Mouse (Mus musculus): ENCODE data around the gene Csf2ra. TPM values are rescaled to one million over a fixed set of nuclear protein-coding genes. Genes with fewer than 3 reads are reported as not detected.
A peak's percentile ranks its signal among the peaks of the same experiment; 100 is the strongest.
"Not testable (repeated sequence)": the region's sequence is repeated elsewhere in the genome, so short reads cannot be mapped to it uniquely, and the experiment has no call there.

Csf2ra gene
- 133 and 150 TPM in 2 replicates for polyA plus RNA-seq (2012; rRNA removed)

DNA sequence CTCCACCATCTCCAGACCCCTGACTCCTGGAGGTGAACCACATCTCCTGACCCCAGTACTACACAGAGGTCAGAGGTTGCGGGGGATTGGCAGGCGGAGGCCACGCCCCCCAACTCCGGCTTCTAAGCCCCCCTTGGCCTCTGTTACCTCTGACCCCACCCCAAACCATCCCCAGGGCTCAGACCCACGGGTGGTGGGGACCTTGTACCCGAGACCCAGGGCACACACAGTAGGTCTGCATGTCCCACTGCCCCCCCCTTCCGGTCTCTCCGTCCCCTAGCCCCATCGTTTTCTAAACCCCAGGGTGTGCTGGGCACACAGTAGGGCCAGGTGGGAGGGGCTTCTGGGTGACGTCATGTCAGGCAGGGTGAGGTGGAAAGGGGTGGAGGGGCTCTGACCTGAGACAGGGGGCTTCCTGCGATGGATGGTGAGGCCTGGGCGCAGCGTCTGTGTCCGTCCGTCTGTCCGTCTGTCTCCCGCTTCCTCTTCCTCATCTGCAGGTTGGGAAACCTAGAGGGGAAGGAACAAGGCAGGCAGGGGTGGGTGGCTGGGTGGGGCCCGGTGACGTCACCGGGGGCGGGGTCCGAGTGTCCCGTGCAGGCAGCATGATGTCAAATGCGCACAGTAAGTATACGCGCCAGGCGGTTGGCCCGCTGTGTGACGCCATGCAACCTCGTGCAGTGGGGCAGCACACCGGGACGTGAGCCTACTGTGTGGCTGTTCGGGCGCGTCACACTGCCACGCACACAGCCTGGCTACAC, at the start of gene Csf2ra:
Gene Csf2ra, minus strand, starts transcription at position 489 of the 761 bp plus-strand sequence.
- no peaks in the 10 kb centered on the region for H3K4me1 ChIP-seq (ENCODE audit: control insufficient read depth, insufficient read depth, low read length)
- H3K4me3 ChIP-seq (ENCODE audit: insufficient read depth, low read length) = peak within 1 kb of the TSS; percentile 85
- TF ChIP-seq CTCF (IDR thresholded peaks at IDR 0.05; ENCODE audit: extremely low read depth, insufficient read depth, low read length) (no peak), POLR2A (IDR thresholded peaks at IDR 0.05; ENCODE audit: extremely low read depth, insufficient read depth, low read length) (no peak)
- peak within 1 kb of the TSS; percentile 35; the same call in 1 of the 2 replicates for H3K27ac ChIP-seq (ENCODE audit: insufficient read depth, low read length)

DNA sequence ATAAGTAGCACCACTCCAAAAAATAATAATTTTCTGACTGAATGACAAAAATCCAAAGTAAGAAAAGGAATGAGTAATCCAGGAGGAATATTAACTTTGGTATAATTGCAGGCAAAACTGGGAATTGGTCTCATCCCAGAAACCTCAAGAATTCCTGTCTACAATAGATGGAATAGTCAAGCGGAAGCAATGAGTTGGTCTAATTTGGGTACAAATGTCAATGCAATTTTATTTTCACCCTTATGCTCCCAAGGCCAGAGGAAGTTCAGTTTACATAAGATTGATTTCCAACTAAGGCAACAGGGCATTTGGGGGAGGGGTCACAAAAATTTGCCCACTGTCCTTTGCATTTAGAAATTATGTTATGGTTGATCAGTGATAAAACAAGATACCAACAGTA, 47.2 kb upstream of the Csf2ra start:
- H3K27ac ChIP-seq (ENCODE audit: insufficient read depth, low read length) = no peak overlapping the region
- H3K4me3 ChIP-seq (ENCODE audit: insufficient read depth, low read length) = no peak overlapping the region
- no peaks in the 10 kb centered on the region for H3K4me1 ChIP-seq (ENCODE audit: control insufficient read depth, insufficient read depth, low read length)
- TF ChIP-seq POLR2A (IDR thresholded peaks at IDR 0.05; ENCODE audit: extremely low read depth, insufficient read depth, low read length) = no peak

GRCm38 (mm10) chr19:61269141-61269540, 40.9 kb upstream of the Csf2ra start:
- H3K4me1 ChIP-seq (ENCODE audit: control insufficient read depth, insufficient read depth, low read length); H3K4me3 ChIP-seq (ENCODE audit: insufficient read depth, low read length); H3K27ac ChIP-seq (ENCODE audit: insufficient read depth, low read length): not testable (repeated sequence)

GRCm38 (mm10) chr19:61267141-61267540, 38.9 kb upstream of the Csf2ra start:
- TF ChIP-seq POLR2A (IDR thresholded peaks at IDR 0.05; ENCODE audit: extremely low read depth, insufficient read depth, low read length) (no peak), CTCF (IDR thresholded peaks at IDR 0.05; ENCODE audit: extremely low read depth, insufficient read depth, low read length) (no peak)
- no peak overlapping the region for H3K4me3 ChIP-seq (ENCODE audit: insufficient read depth, low read length)
- no peaks in the 10 kb centered on the region for H3K4me1 ChIP-seq (ENCODE audit: control insufficient read depth, insufficient read depth, low read length)
- no peak overlapping the region for H3K27ac ChIP-seq (ENCODE audit: insufficient read depth, low read length)

- TF ChIP-seq CTCF (IDR thresholded peaks at IDR 0.05; ENCODE audit: extremely low read depth, insufficient read depth, low read length) = no peak
- TF ChIP-seq POLR2A (IDR thresholded peaks at IDR 0.05; ENCODE audit: extremely low read depth, insufficient read depth, low read length) = no peak
- no peak overlapping the region for H3K27ac ChIP-seq (ENCODE audit: insufficient read depth, low read length)
- no peak overlapping the region for H3K4me3 ChIP-seq (ENCODE audit: insufficient read depth, low read length)
- H3K4me1 ChIP-seq (ENCODE audit: control insufficient read depth, insufficient read depth, low read length) = no peaks in the 10 kb centered on the region
These were observed 38.4 kb upstream of the Csf2ra start for GRCm38 (mm10) chr19:61266651-61267050.

DNA sequence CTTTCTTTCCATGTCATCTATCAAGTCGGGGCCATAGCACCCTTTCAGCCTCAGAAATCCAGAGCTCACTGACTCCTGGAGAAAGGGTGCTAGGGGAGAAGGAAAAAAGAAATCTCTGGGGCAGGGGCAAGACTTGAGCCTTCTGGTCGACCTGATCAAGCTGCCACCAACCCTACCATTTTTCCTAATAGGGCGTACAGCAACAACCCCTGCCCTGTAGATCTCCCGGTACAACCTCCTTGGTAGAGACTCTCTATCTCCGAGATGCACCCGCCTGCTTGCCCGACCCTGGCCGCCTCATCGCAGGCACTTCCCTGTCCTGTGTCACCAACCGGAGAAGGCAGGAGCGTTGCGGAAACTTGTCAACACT, 38.0 kb upstream of the Csf2ra start:
- no peak for TF ChIP-seq POLR2A (IDR thresholded peaks at IDR 0.05; ENCODE audit: extremely low read depth, insufficient read depth, low read length)
- TF ChIP-seq CTCF (IDR thresholded peaks at IDR 0.05; ENCODE audit: extremely low read depth, insufficient read depth, low read length) = no peak
- Histone ChIP-seq H3K27ac (ENCODE audit: insufficient read depth, low read length) (no peak overlapping the region), H3K4me3 (ENCODE audit: insufficient read depth, low read length) (no peak overlapping the region), H3K4me1 (ENCODE audit: control insufficient read depth, insufficient read depth, low read length) (no peaks in the 10 kb centered on the region)

- no peaks in the 10 kb centered on the region for H3K4me1 ChIP-seq (ENCODE audit: control insufficient read depth, insufficient read depth, low read length)
- peak; percentile 26; the same call in 1 of the 2 replicates for TF ChIP-seq CTCF (IDR thresholded peaks at IDR 0.05; ENCODE audit: extremely low read depth, insufficient read depth, low read length)
- TF ChIP-seq POLR2A (IDR thresholded peaks at IDR 0.05; ENCODE audit: extremely low read depth, insufficient read depth, low read length) = no peak
- no peak overlapping the region for H3K4me3 ChIP-seq (ENCODE audit: insufficient read depth, low read length)
- H3K27ac ChIP-seq (ENCODE audit: insufficient read depth, low read length) = no peak overlapping the region
These were observed 37.4 kb upstream of the Csf2ra start for GRCm38 (mm10) chr19:61265349-61266245.

- TF ChIP-seq POLR2A (IDR thresholded peaks at IDR 0.05; ENCODE audit: extremely low read depth, insufficient read depth, low read length) (no peak), CTCF (IDR thresholded peaks at IDR 0.05; ENCODE audit: extremely low read depth, insufficient read depth, low read length) (no peak)
- Histone ChIP-seq H3K27ac (ENCODE audit: insufficient read depth, low read length) (no peak overlapping the region), H3K4me3 (ENCODE audit: insufficient read depth, low read length) (no peak overlapping the region), H3K4me1 (ENCODE audit: control insufficient read depth, insufficient read depth, low read length) (no peaks in the 10 kb centered on the region)
These were observed 36.7 kb upstream of the Csf2ra start for GRCm38 (mm10) chr19:61264933-61265332.

- H3K4me1 ChIP-seq (ENCODE audit: control insufficient read depth, insufficient read depth, low read length) = no peaks in the 10 kb centered on the region
- H3K4me3 ChIP-seq (ENCODE audit: insufficient read depth, low read length) = no peak overlapping the region
- TF ChIP-seq CTCF (IDR thresholded peaks at IDR 0.05; ENCODE audit: extremely low read depth, insufficient read depth, low read length) (no peak), POLR2A (IDR thresholded peaks at IDR 0.05; ENCODE audit: extremely low read depth, insufficient read depth, low read length) (no peak)
- no peak overlapping the region for H3K27ac ChIP-seq (ENCODE audit: insufficient read depth, low read length)
These were observed 36.0 kb upstream of the Csf2ra start for GRCm38 (mm10) chr19:61264227-61264626.

- no peaks in the 10 kb centered on the region for H3K4me1 ChIP-seq (ENCODE audit: control insufficient read depth, insufficient read depth, low read length)
- TF ChIP-seq POLR2A (IDR thresholded peaks at IDR 0.05; ENCODE audit: extremely low read depth, insufficient read depth, low read length) (no peak), CTCF (IDR thresholded peaks at IDR 0.05; ENCODE audit: extremely low read depth, insufficient read depth, low read length) (no peak)
- no peak overlapping the region for H3K27ac ChIP-seq (ENCODE audit: insufficient read depth, low read length)
- H3K4me3 ChIP-seq (ENCODE audit: insufficient read depth, low read length) = no peak overlapping the region
These were observed 33.0 kb upstream of the Csf2ra start for GRCm38 (mm10) chr19:61261241-61261640.

All from cortical plate, adult 2 months (tissue).